Mouse (Mus musculus) liver, embryonic 12.5 days (tissue): ENCODE results near the gene Rabl6. TPM values are rescaled to one million over a fixed set of nuclear protein-coding genes. Genes with fewer than 3 reads are reported as not detected.
A peak's percentile ranks its signal among the peaks of the same experiment; 100 is the strongest.
"Not testable (repeated sequence)": the region's sequence is repeated elsewhere in the genome, so short reads cannot be mapped to it uniquely, and the experiment has no call there.

Experiments
- ATAC-seq: fragments of 200-750 bp; cut with Nextera tagmentation; 2 replicates; pipeline ENCODE4 v1.8.0; 2017; ENCODE audit warnings: moderate number of reproducible peaks, mild to moderate bottlenecking, moderate library complexity
- H3K27ac ChIP-seq: fragments of 300-500 bp; sonication (generic); 2 replicates; pipeline ENCODE4 v1.5.1; 2016; ENCODE audit warnings: mild to moderate bottlenecking
- H3K27me3 ChIP-seq: fragments of 300-500 bp; sonication (generic); replicated peaks from 2 replicates; pipeline ENCODE4 v1.6.1; 2016; ENCODE audit warnings: mild to moderate bottlenecking, moderate library complexity
- H3K36me3 ChIP-seq: fragments of 300-500 bp; sonication (generic); 2 replicates; pipeline ENCODE4 v1.6.1; 2016; ENCODE audit warnings: mild to moderate bottlenecking, moderate library complexity
- H3K4me1 ChIP-seq: fragments of 300-500 bp; sonication (generic); 2 replicates; pipeline ENCODE4 v1.6.1; 2016
- H3K4me2 ChIP-seq: fragments of 300-500 bp; sonication (generic); 2 replicates; pipeline ENCODE4 v1.6.1; 2016; ENCODE audit warnings: mild to moderate bottlenecking, moderate library complexity
- H3K4me3 ChIP-seq: fragments of 300-500 bp; sonication (generic); 2 replicates; pipeline ENCODE4 v1.5.1; 2016; ENCODE audit warnings: mild to moderate bottlenecking, moderate library complexity
- H3K9ac ChIP-seq: fragments of 300-500 bp; sonication (generic); 2 replicates; pipeline ENCODE4 v1.6.1; 2016; ENCODE audit warnings: mild to moderate bottlenecking, moderate library complexity
- H3K9me3 ChIP-seq: fragments of 300-500 bp; sonication (generic); replicated peaks from 2 replicates; pipeline ENCODE4 v1.6.1; 2016; ENCODE audit warnings: mild to moderate bottlenecking, moderate library complexity
- WGBS: fragments of 180-500 bp; shearing (Covaris S2); methylation state at CpG from one replicate; pipeline ENCODE4 v1.1.7; 2016; ENCODE audit not compliant: insufficient replicate concordance; 5-methylcytosine and 5-hydroxymethylcytosine counted together
- polyA plus RNA-seq: library from polyadenylated mRNA; unstranded; fragments of >200 nt; fragmentation: Nextera tagmentation; extraction: Ambion mirVana; gene quantifications from 2 replicates; pipeline ENCODE4 v1.2.1, GENCODE M21; 2016

The Rabl6 gene
- polyA plus RNA-seq, 1 experiment from 2014 or later: 41.8 TPM

GRCm38 (mm10) chr2:25571221-25571620 is 37.1 kb downstream of the Rabl6 start:
- H3K27me3 ChIP-seq: peaks cover 10% of the 10 kb centered on the region
- peaks cover 45% of the 10 kb centered on the region for H3K4me1 ChIP-seq
- 0 out of 2 replicates have a peak overlapping the region, but pooled peaks have one; percentile 7 for H3K27ac ChIP-seq
- no peaks in the 10 kb centered on the region for H3K9me3 ChIP-seq
- no peak overlapping the region for H3K9ac ChIP-seq
- 68% methylated on average over 4 of the region's 4 CpGs for WGBS
- no peak overlapping the region for H3K4me3 ChIP-seq
- H3K4me2 ChIP-seq: no peak overlapping the region
- no peak for ATAC-seq
- peaks cover 55% of the 10 kb centered on the region for H3K36me3 ChIP-seq

- H3K4me3 ChIP-seq: no peak overlapping the region
- ATAC-seq: no peak
- peaks cover 73% of the 10 kb centered on the region for H3K36me3 ChIP-seq
- H3K4me1 ChIP-seq: peaks cover 33% of the 10 kb centered on the region
- H3K27ac ChIP-seq: no peak overlapping the region
- no peaks in the 10 kb centered on the region for H3K9me3 ChIP-seq
- no peaks in the 10 kb centered on the region for H3K27me3 ChIP-seq
- no peak overlapping the region for H3K9ac ChIP-seq
- H3K4me2 ChIP-seq: no peak overlapping the region
- WGBS: 75% methylated on average over 3 of the region's 3 CpGs
Observed at GRCm38 (mm10) chr2:25569323-25569722, 39.0 kb downstream of the Rabl6 start.

GRCm38 (mm10) chr2:25568473-25569019 is 39.8 kb downstream of the Rabl6 start:
- H3K36me3 ChIP-seq: peaks cover 81% of the 10 kb centered on the region
- H3K4me2 ChIP-seq: no peak overlapping the region

GRCm38 (mm10) chr2:25566558-25566957 is 41.8 kb downstream of the Rabl6 start:
- Histone ChIP-seq H3K9ac (no peak overlapping the region), H3K36me3 (peaks cover 94% of the 10 kb centered on the region), H3K4me1 (peaks cover 16% of the 10 kb centered on the region), H3K4me2 (no peak overlapping the region), H3K9me3 (no peaks in the 10 kb centered on the region), H3K27ac (no peak overlapping the region), H3K27me3 (no peaks in the 10 kb centered on the region), H3K4me3 (no peak overlapping the region)
- 83% methylated on average over 6 of the region's 6 CpGs for WGBS
- no peak for ATAC-seq

More at GRCm38 (mm10) chr2:25568473-25569019, 39.8 kb downstream of the Rabl6 start:
- Histone ChIP-seq H3K9me3 (no peaks in the 10 kb centered on the region), H3K27ac (0 out of 2 replicates have a peak overlapping the region, but pooled peaks have one; percentile 30), H3K9ac (no peak overlapping the region), H3K4me1 (peaks cover 25% of the 10 kb centered on the region), H3K4me3 (no peak overlapping the region), H3K27me3 (no peaks in the 10 kb centered on the region)
- 80% methylated on average over 6 of the region's 6 CpGs for WGBS
- no peak for ATAC-seq

- Histone ChIP-seq H3K4me2 (no peak overlapping the region), H3K27me3 (no peaks in the 10 kb centered on the region), H3K9me3 (no peaks in the 10 kb centered on the region), H3K27ac (no peak overlapping the region), H3K4me3 (no peak overlapping the region), H3K36me3 (peaks cover 96% of the 10 kb centered on the region), H3K4me1 (peaks cover 9% of the 10 kb centered on the region; the same call in 1 of the 2 replicates), H3K9ac (no peak overlapping the region)
- 84% methylated on average over 8 of the region's 8 CpGs for WGBS
- no peak for ATAC-seq
Observed at GRCm38 (mm10) chr2:25565741-25566140, 42.6 kb downstream of the Rabl6 start.

GRCm38 (mm10) chr2:25561946-25562345 is 46.4 kb downstream of the Rabl6 start:
- Histone ChIP-seq H3K36me3 (peaks cover 76% of the 10 kb centered on the region), H3K9me3 (no peaks in the 10 kb centered on the region), H3K27ac (no peak overlapping the region), H3K4me3 (no peak overlapping the region), H3K27me3 (no peaks in the 10 kb centered on the region), H3K9ac (no peak overlapping the region), H3K4me2 (no peak overlapping the region), H3K4me1 (peaks cover 23% of the 10 kb centered on the region)
- no peak for ATAC-seq
- WGBS: 85% methylated on average over 9 of the region's 9 CpGs

GRCm38 (mm10) chr2:25560551-25560950 is 47.8 kb downstream of the Rabl6 start:
- 91% methylated on average over 8 of the region's 8 CpGs for WGBS
- Histone ChIP-seq H3K4me1 (peaks cover 32% of the 10 kb centered on the region), H3K9me3 (no peaks in the 10 kb centered on the region), H3K27ac (no peak overlapping the region), H3K27me3 (no peaks in the 10 kb centered on the region), H3K4me3 (no peak overlapping the region), H3K4me2 (no peak overlapping the region), H3K9ac (no peak overlapping the region), H3K36me3 (peaks cover 64% of the 10 kb centered on the region)
- ATAC-seq: no peak

- peak overlapping the region; percentile 81 for H3K4me2 ChIP-seq
- no peak for ATAC-seq
- H3K4me1 ChIP-seq: peaks cover 32% of the 10 kb centered on the region
- 69% methylated on average over 6 of the region's 6 CpGs for WGBS
- no peaks in the 10 kb centered on the region for H3K27me3 ChIP-seq
- H3K27ac ChIP-seq: no peak overlapping the region; the same call in 1 of the 2 replicates
- H3K4me3 ChIP-seq: peak overlapping the region; percentile 92
- H3K9ac ChIP-seq: peak overlapping the region; percentile 95
- H3K9me3 ChIP-seq: no peaks in the 10 kb centered on the region
- peaks cover 47% of the 10 kb centered on the region for H3K36me3 ChIP-seq
Observed at GRCm38 (mm10) chr2:25558774-25559173, 49.5 kb downstream of the Rabl6 start.

GRCm38 (mm10) chr2:25557964-25558360 is 50.4 kb downstream of the Rabl6 start:
- Histone ChIP-seq H3K9ac (peak overlapping the region; percentile 95), H3K36me3 (peaks cover 39% of the 10 kb centered on the region), H3K4me3 (peak overlapping the region; percentile 92), H3K27me3 (no peaks in the 10 kb centered on the region), H3K9me3 (no peaks in the 10 kb centered on the region), H3K27ac (peak overlapping the region; percentile 84), H3K4me2 (peak overlapping the region; percentile 81), H3K4me1 (peaks cover 32% of the 10 kb centered on the region)
- ATAC-seq: peak; percentile 66
- WGBS: 0% methylated on average over 24 of the region's 24 CpGs

- H3K4me2 ChIP-seq: peak within 1 kb of the TSS; percentile 81
- ATAC-seq: peak; percentile 98
- under 1% methylated on average over 61 of the region's 61 CpGs for WGBS
Observed at GRCm38 (mm10) chr2:25557221-25557963, 50.9 kb downstream of the Rabl6 start, which contains the start of gene Edf1. TSS of gene Edf1 (plus strand) at chr2:25557847.

GRCm38 (mm10) chr2:25556296-25556695 is 52.0 kb downstream of the Rabl6 start:
- WGBS: 38% methylated on average over 1 of the region's 1 CpGs
- H3K4me2 ChIP-seq: peak overlapping the region; percentile 81; the same call in 1 of the 2 replicates
- ATAC-seq: no peak

More at GRCm38 (mm10) chr2:25557221-25557963, 50.9 kb downstream of the Rabl6 start, which contains the start of gene Edf1:
- Histone ChIP-seq H3K4me1 (peaks cover 30% of the 10 kb centered on the region), H3K9ac (peak within 1 kb of the TSS; percentile 95), H3K27me3 (no peaks in the 10 kb centered on the region), H3K36me3 (peaks cover 33% of the 10 kb centered on the region), H3K9me3 (no peaks in the 10 kb centered on the region), H3K27ac (peak within 1 kb of the TSS; percentile 84), H3K4me3 (peak within 1 kb of the TSS; percentile 92)

GRCm38 (mm10) chr2:25555479-25555878 is 52.8 kb downstream of the Rabl6 start:
- Histone ChIP-seq H3K4me1 (peaks cover 29% of the 10 kb centered on the region), H3K36me3 (peaks cover 14% of the 10 kb centered on the region)
- 27% methylated on average over 2 of the region's 2 CpGs for WGBS
- ATAC-seq, H3K4me3 ChIP-seq, H3K27ac ChIP-seq, H3K9me3 ChIP-seq, H3K27me3 ChIP-seq, H3K4me2 ChIP-seq, H3K9ac ChIP-seq: not testable (repeated sequence)

More at GRCm38 (mm10) chr2:25556296-25556695, 52.0 kb downstream of the Rabl6 start:
- H3K9me3 ChIP-seq: no peaks in the 10 kb centered on the region
- H3K27ac ChIP-seq: 0 out of 2 replicates have a peak overlapping the region, but pooled peaks have one; percentile 55
- H3K9ac ChIP-seq: no peak overlapping the region
- H3K27me3 ChIP-seq: no peaks in the 10 kb centered on the region
- H3K36me3 ChIP-seq: peaks cover 22% of the 10 kb centered on the region
- H3K4me1 ChIP-seq: peaks cover 29% of the 10 kb centered on the region
- H3K4me3 ChIP-seq: no peak overlapping the region
